7 mouse cellular contexts compared by ENCODE assay signal in genomic region chr6:8178397-8178941, GRCm38 (mm10). TPM values are rescaled to one million over a fixed set of nuclear protein-coding genes. Genes with fewer than 3 reads are reported as not detected.
DNase-seq lines count a peak whose midpoint lies in the region; ATAC-seq and TF ChIP-seq lines count a peak whose summit lies in the region.

No protein-coding gene starts in this region.

- H3K9me3 ChIP-seq in forebrain, embryonic 16.5 days (ENCODE audit: control insufficient read depth, low read length) = no peaks in the 10 kb centered on the region
- no peaks in the 10 kb centered on the region for H3K9me3 ChIP-seq in intestine, embryonic 16.5 days (ENCODE audit: control insufficient read depth, low read length)
- H3K9me3 ChIP-seq in midbrain, postnatal 0 days (ENCODE audit: low read length) = no peaks in the 10 kb centered on the region

- ATAC-seq in forebrain, embryonic 16.5 days = peak; percentile 73
- ATAC-seq in intestine, embryonic 16.5 days = no peak
- ATAC-seq in midbrain, postnatal 0 days (ENCODE audit: low FRiP score) = no peak

- H3K4me2 ChIP-seq in forebrain, embryonic 16.5 days (ENCODE audit: low read length) = peak overlapping the region; percentile 45
- H3K4me2 ChIP-seq in intestine, embryonic 16.5 days (ENCODE audit: low read depth, low read length) = peak overlapping the region; percentile 7; the same call in 1 of the 2 replicates
- peak overlapping the region; percentile 44 for H3K4me2 ChIP-seq in midbrain, postnatal 0 days (ENCODE audit: low read depth, low read length, poor library complexity, severe bottlenecking)

- peak overlapping the region; percentile 55 for H3K27ac ChIP-seq in forebrain, embryonic 16.5 days (ENCODE audit: low read length)
- H3K27ac ChIP-seq in intestine, embryonic 16.5 days (ENCODE audit: low read length) = no peak overlapping the region
- peak overlapping the region; percentile 39 for H3K27ac ChIP-seq in midbrain, postnatal 0 days (ENCODE audit: low read depth, low read length)

- peaks cover 8% of the 10 kb centered on the region for H3K4me1 ChIP-seq in forebrain, embryonic 16.5 days (replicated peaks; ENCODE audit: control insufficient read depth, insufficient read depth, low read length)
- no peaks in the 10 kb centered on the region; the same call in 1 of the 2 replicates for H3K4me1 ChIP-seq in intestine, embryonic 16.5 days (ENCODE audit: control insufficient read depth, insufficient read depth, low read length)
- peaks cover 3% of the 10 kb centered on the region; the same call in 1 of the 2 replicates for H3K4me1 ChIP-seq in midbrain, postnatal 0 days (ENCODE audit: insufficient read depth, low read length)

- 5% methylated on average over 10 of the region's 10 CpGs for WGBS in forebrain, embryonic 16.5 days
- 32% methylated on average over 10 of the region's 10 CpGs for WGBS in intestine, embryonic 16.5 days
- 3% methylated on average over 10 of the region's 10 CpGs for WGBS in midbrain, postnatal 0 days

- H3K36me3 ChIP-seq in forebrain, embryonic 16.5 days (ENCODE audit: control insufficient read depth, insufficient read depth) = no peaks in the 10 kb centered on the region
- no peaks in the 10 kb centered on the region for H3K36me3 ChIP-seq in intestine, embryonic 16.5 days (ENCODE audit: control insufficient read depth, insufficient read depth, low read length)
- no peaks in the 10 kb centered on the region for H3K36me3 ChIP-seq in midbrain, postnatal 0 days (ENCODE audit: insufficient read depth, low read length)

- TF ChIP-seq CTCF in brain, embryonic 14.5 days (IDR thresholded peaks at IDR 0.05; ENCODE audit: borderline replicate concordance, extremely low read depth, insufficient read depth, insufficient read length) = no peak
- TF ChIP-seq CTCF in midbrain, postnatal 0 days (IDR thresholded peaks at IDR 0.05) = no peak

- no peak for TF ChIP-seq POLR2A in brain, embryonic 14.5 days (IDR thresholded peaks at IDR 0.05; ENCODE audit: borderline replicate concordance, extremely low read depth, insufficient read depth, insufficient read length, poor library complexity, severe bottlenecking)

- no peaks in the 10 kb centered on the region for H3K27me3 ChIP-seq in forebrain, embryonic 16.5 days (replicated peaks; ENCODE audit: control insufficient read depth, insufficient read depth, low read length)
- no peaks in the 10 kb centered on the region for H3K27me3 ChIP-seq in intestine, embryonic 16.5 days (replicated peaks; ENCODE audit: control insufficient read depth, insufficient read depth, low read length)
- no peaks in the 10 kb centered on the region for H3K27me3 ChIP-seq in midbrain, postnatal 0 days (ENCODE audit: insufficient read depth, low read length)

- peak overlapping the region; percentile 51; the same call in 1 of the 2 replicates for H3K9ac ChIP-seq in forebrain, embryonic 16.5 days (replicated peaks; ENCODE audit: low read depth, low read length)
- no peak overlapping the region for H3K9ac ChIP-seq in intestine, embryonic 16.5 days (ENCODE audit: low read depth, low read length)
- H3K9ac ChIP-seq in midbrain, postnatal 0 days (replicated peaks; ENCODE audit: low read length, poor library complexity, severe bottlenecking) = no peak overlapping the region

- DNase-seq in brain, embryonic 14.5 days (ENCODE audit: low read depth) = peak; percentile 84
- DNase-seq in cerebellum, adult 18-20 months = peak; percentile 33 to 44
- peak; percentile 58 for DNase-seq in midbrain, postnatal 0 days (ENCODE audit: low spot score)
- no peak for DNase-seq in urinary bladder, adult 18-20 months (ENCODE audit: low spot score in 2 of 2)
- DNase-seq in natural killer cell, adult 2 months (ENCODE audit: low spot score in 2 of 2) = no peak

- peak overlapping the region; percentile 15; the same call in 1 of the 2 replicates for H3K4me3 ChIP-seq in forebrain, embryonic 16.5 days (replicated peaks; ENCODE audit: low read length)
- H3K4me3 ChIP-seq in intestine, embryonic 16.5 days (ENCODE audit: low read length) = no peak overlapping the region
- peak overlapping the region; percentile 20; the same call in 1 of the 2 replicates for H3K4me3 ChIP-seq in midbrain, postnatal 0 days (ENCODE audit: low read depth, low read length)

RNA-seq across cellular contexts. Expression of gene Col28a1, which starts 13.9 kb away (rescaled TPM):
- polyA plus RNA-seq in brain, embryonic 14.5 days (2012; rRNA removed) = 0.34 and 0.78 TPM in 2 replicates
- polyA plus RNA-seq in forebrain, embryonic 16.5 days (2015; fragmentation: Nextera tagmentation; extraction: Ambion mirVana) = 0.43 and 0.79 TPM in 2 replicates
- 2.2 and 2.4 TPM in 2 replicates for polyA plus RNA-seq in intestine, embryonic 16.5 days (2015; fragmentation: Nextera tagmentation; extraction: Ambion mirVana)
- 0.60 and 3.3 TPM in 2 replicates for total RNA-seq in midbrain, postnatal 0 days (2014; rRNA removed)
- polyA plus RNA-seq in midbrain, postnatal 0 days (2015; fragmentation: Nextera tagmentation; extraction: Ambion mirVana) = 0.56 and 0.64 TPM in 2 replicates

RNA-seq across cellular contexts. Expression of gene Mios, which starts 30.6 kb away (rescaled TPM):
- 10.2 and 14.2 TPM in 2 replicates for polyA plus RNA-seq in brain, embryonic 14.5 days (2012; rRNA removed)
- 26.0 and 28.8 TPM in 2 replicates for polyA plus RNA-seq in forebrain, embryonic 16.5 days (2015; fragmentation: Nextera tagmentation; extraction: Ambion mirVana)
- 16.7 and 16.9 TPM in 2 replicates for polyA plus RNA-seq in intestine, embryonic 16.5 days (2015; fragmentation: Nextera tagmentation; extraction: Ambion mirVana)
- total RNA-seq in midbrain, postnatal 0 days (2014; rRNA removed) = 28.8 and 33.4 TPM in 2 replicates
- polyA plus RNA-seq in midbrain, postnatal 0 days (2015; fragmentation: Nextera tagmentation; extraction: Ambion mirVana) = 20.1 TPM in 2 replicates

Comparison
In these comparisons a context has a peak if more than half of its experiments do, and no peak if none do; other contexts are left out.
1. DNase-seq: peak in brain, embryonic 14.5 days (single experiment), cerebellum, adult 18-20 months (2 of 2) and midbrain, postnatal 0 days (single experiment); none in urinary bladder, adult 18-20 months (0 of 2) and natural killer cell, adult 2 months (0 of 2).
2. Peak in every context shown above with its lines, with median percentiles within 50 percentile points of each other: H3K4me2 ChIP-seq.